ENCODE assay signal across 21 mouse cellular contexts in the genomic region with DNA sequence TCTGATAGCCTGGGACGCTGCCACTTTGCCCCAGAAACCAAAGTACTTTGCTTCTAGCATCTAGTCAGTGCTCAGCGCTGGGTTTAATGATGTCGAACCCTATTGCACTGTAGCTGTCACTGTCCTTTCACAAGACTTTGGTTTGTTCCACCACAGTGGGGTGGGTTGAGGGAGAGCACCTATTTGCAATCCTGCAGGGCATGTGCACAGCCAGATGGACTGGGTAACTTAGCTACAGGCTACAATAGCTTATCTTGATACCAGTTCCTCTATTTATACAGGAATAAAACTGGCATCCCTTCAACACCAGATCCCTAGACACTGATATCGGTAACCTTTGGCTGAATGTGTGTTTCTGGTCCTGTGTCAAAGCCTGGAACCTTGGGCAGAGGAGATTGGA.
"Had no signal": no experiment of that assay in that cellular context is flagged by ENCODE, and none has a peak within 500 bp of the region (broad histone marks: within the 10 kb centered on the region; RNA-seq: fewer than 3 reads in every experiment).

No protein-coding gene starts in this region.

- H3K4me3 ChIP-seq: lung, embryonic 15.5 days; megakaryocyte, embryonic 14.5 days; midbrain, embryonic 13.5 days; midbrain, embryonic 15.5 days; myocyte; neural tube, embryonic 13.5 days; neural tube, embryonic 15.5 days had no signal

- H3K4me2 ChIP-seq: lung, embryonic 15.5 days; midbrain, embryonic 11.5 days; midbrain, embryonic 13.5 days; midbrain, embryonic 15.5 days; neural tube, embryonic 13.5 days; neural tube, embryonic 15.5 days had no signal

- DNase-seq: lung, adult 2 months; lung, postnatal 14 days; lung, postnatal 36 days; retina, postnatal 1 day; right cerebral cortex, adult 18-20 months; right cerebral cortex, postnatal 25 days; right cerebral cortex, postnatal 4 days; spleen, adult 18-20 months; thymus, adult 18-20 months; thymus, postnatal 14 days; thymus, postnatal 36 days had no signal

- H3K9me3 ChIP-seq: lung, embryonic 15.5 days; midbrain, embryonic 15.5 days; neural tube, embryonic 13.5 days; neural tube, embryonic 15.5 days had no signal

- H3K27ac ChIP-seq: lung, embryonic 15.5 days; macrophage; midbrain, embryonic 13.5 days; midbrain, embryonic 15.5 days; neural tube, embryonic 13.5 days; neural tube, embryonic 15.5 days had no signal

- H3K36me3 ChIP-seq: lung, embryonic 15.5 days; midbrain, embryonic 13.5 days; midbrain, embryonic 15.5 days; neural tube, embryonic 13.5 days; neural tube, embryonic 15.5 days had no signal

- H3K9ac ChIP-seq: lung, embryonic 15.5 days; midbrain, embryonic 13.5 days; midbrain, embryonic 15.5 days; neural tube, embryonic 13.5 days; neural tube, embryonic 15.5 days had no signal

- H3K4me1 ChIP-seq: lung, embryonic 15.5 days; megakaryocyte, embryonic 14.5 days; midbrain, embryonic 13.5 days; midbrain, embryonic 15.5 days; neural tube, embryonic 13.5 days; neural tube, embryonic 15.5 days had no signal

- H3K27me3 ChIP-seq: lung, embryonic 15.5 days; midbrain, embryonic 13.5 days; midbrain, embryonic 15.5 days; neural tube, embryonic 13.5 days; neural tube, embryonic 15.5 days had no signal

- ATAC-seq: lung, postnatal 0 days; midbrain, embryonic 13.5 days; midbrain, embryonic 15.5 days had no signal
